Mouse (Mus musculus): ENCODE data around the gene Txnrd3.

GRCm38 (mm10) chr6:89607999-89608398 lies 35.8 kb upstream of the Txnrd3 start:
- TF ChIP-seq CHD2 (IDR thresholded peaks at IDR 0.05; ENCODE audit: low read depth, low read length) (no peak), HCFC1 (IDR thresholded peaks at IDR 0.05; ENCODE audit: borderline replicate concordance, insufficient read depth, low read length) (no peak), ZC3H11A (IDR thresholded peaks at IDR 0.05; ENCODE audit: borderline replicate concordance, low read depth, low read length) (peak; percentile 33; the same call in 1 of the 2 replicates)
